Mouse (Mus musculus) C2C12 (cell line): ENCODE results near the gene Lrrc8d.

Experiments
- CTCF ChIP-seq: IDR thresholded peaks from one replicate; pipeline ENCODE4 v1.5.1; 2011; ENCODE audit not compliant: control insufficient read depth, insufficient read depth, insufficient read length
- FOSL1 ChIP-seq: IDR thresholded peaks from one replicate; pipeline ENCODE4 v1.8.0; 2011; ENCODE audit warnings: mild to moderate bottlenecking, low read length; ENCODE audit not compliant: poor library complexity, insufficient read depth, severe bottlenecking
- MAX ChIP-seq: IDR thresholded peaks from one replicate; pipeline ENCODE4 v1.6.1; 2011; ENCODE audit warnings: mild to moderate bottlenecking, control low read depth
- MYOG ChIP-seq: IDR thresholded peaks from one replicate; pipeline ENCODE4 v1.6.1; 2011; ENCODE audit not compliant: control insufficient read depth, insufficient read length; ENCODE audit errors: extremely low read depth
- USF1 ChIP-seq: IDR thresholded peaks from one replicate; pipeline ENCODE4 v1.6.1; 2011; ENCODE audit warnings: low read depth, mild to moderate bottlenecking, control low read depth, moderate library complexity

- no peak for TF ChIP-seq USF1
- no peak for TF ChIP-seq CTCF
- no peak for TF ChIP-seq MYOG
- no peak for TF ChIP-seq MAX
- TF ChIP-seq FOSL1, result no peak
Observed at GRCm38 (mm10) chr5:105793548-105793940, 93.8 kb downstream of the Lrrc8d start.
